Mouse (Mus musculus) spleen, adult 18-20 months (tissue): ENCODE data around the gene Mrpl30.
A peak's percentile ranks its signal among the peaks of the same experiment; 100 is the strongest.

Experiments
- DNase-seq, 2 experiments: peaks; one replicate each; pipeline ENCODE4 v3.0.0; 2022; ENCODE audit warnings: mixed read lengths in 2 of 2

The Mrpl30 gene

GRCm38 (mm10) chr1:37890025-37890652 is at the start of gene Mrpl30, which contains the start of gene Mitd1:
Gene Mrpl30, plus strand, starts transcription at chr1:37890477.
Gene Mitd1, minus strand, starts transcription at chr1:37890411.
- DNase-seq = peak; percentile 74 to 86

- DNase-seq = no peak
These were observed 43.4 kb upstream of the Mrpl30 start for GRCm38 (mm10) chr1:37846878-37847277.

GRCm38 (mm10) chr1:37850696-37851095 is 39.6 kb upstream of the Mrpl30 start:
- DNase-seq = no peak

GRCm38 (mm10) chr1:37864511-37865400 is 25.5 kb upstream of the Mrpl30 start:
- peak; percentile 99 to 100 for DNase-seq

- DNase-seq = no peak
These were observed 24.7 kb upstream of the Mrpl30 start for GRCm38 (mm10) chr1:37865401-37866215.

- no peak for DNase-seq
These were observed 24.0 kb upstream of the Mrpl30 start, which contains the start of gene Tsga10 for GRCm38 (mm10) chr1:37866286-37866685. Gene Tsga10, minus strand, starts transcription at chr1:37866429.

- DNase-seq = peak in 1 of 2 experiments; percentile 29
These were observed 23.2 kb upstream of the Mrpl30 start for GRCm38 (mm10) chr1:37867056-37867455.

- DNase-seq = no peak
These were observed 22.5 kb upstream of the Mrpl30 start for GRCm38 (mm10) chr1:37867684-37868322.

- no peak for DNase-seq
These were observed 21.6 kb upstream of the Mrpl30 start for GRCm38 (mm10) chr1:37868640-37869039.

- no peak for DNase-seq
These were observed 20.9 kb upstream of the Mrpl30 start for GRCm38 (mm10) chr1:37869362-37869761.

- DNase-seq = no peak
These were observed 18.6 kb upstream of the Mrpl30 start, which contains the start of gene Lipt1 for GRCm38 (mm10) chr1:37871704-37872103. Gene Lipt1, plus strand, starts transcription at chr1:37871738.

GRCm38 (mm10) chr1:37872131-37873067 is 17.9 kb upstream of the Mrpl30 start:
- DNase-seq = peak; percentile 72 to 81

- DNase-seq = no peak
These were observed 17.1 kb upstream of the Mrpl30 start for GRCm38 (mm10) chr1:37873157-37873556.

- no peak for DNase-seq
These were observed 12.4 kb upstream of the Mrpl30 start for GRCm38 (mm10) chr1:37877736-37878460.

GRCm38 (mm10) chr1:37883411-37883810 is 6.9 kb upstream of the Mrpl30 start:
- no peak for DNase-seq

- DNase-seq = no peak
These were observed 5.8 kb upstream of the Mrpl30 start for GRCm38 (mm10) chr1:37884451-37884850.

- DNase-seq = no peak
These were observed 1.1 kb upstream of the Mrpl30 start for GRCm38 (mm10) chr1:37889206-37889605.

- no peak for DNase-seq
These were observed 1.1 kb downstream of the Mrpl30 start for GRCm38 (mm10) chr1:37891400-37891799.

- DNase-seq = no peak
These were observed 4.3 kb downstream of the Mrpl30 start for GRCm38 (mm10) chr1:37894606-37895005.

- no peak for DNase-seq
These were observed 9.5 kb downstream of the Mrpl30 start for GRCm38 (mm10) chr1:37899816-37900215.
